Mouse (Mus musculus) lung, embryonic 16.5 days (tissue): ENCODE data around the gene Mr1. TPM values are rescaled to one million over a fixed set of nuclear protein-coding genes. Genes with fewer than 3 reads are reported as not detected.

ENCODE experiments used
- ATAC-seq: fragments of 200-750 bp; cut with Nextera tagmentation; 2 replicates; pipeline ENCODE4 v1.8.0; 2017; ENCODE audit warnings: low read depth, mild to moderate bottlenecking, moderate library complexity
- H3K27ac ChIP-seq: fragments of 300-500 bp; sonication (generic); 2 replicates; pipeline ENCODE4 v1.5.1; 2014; ENCODE audit warnings: mild to moderate bottlenecking, control low read depth, low read length
- H3K27me3 ChIP-seq: fragments of 300-500 bp; sonication (generic); 2 replicates; pipeline ENCODE4 v1.6.1; 2014; ENCODE audit warnings: low read depth, low read length, mixed read lengths; ENCODE audit not compliant: control insufficient read depth, insufficient read depth
- H3K36me3 ChIP-seq: fragments of 300-500 bp; sonication (generic); 2 replicates; pipeline ENCODE4 v1.6.1; 2014; ENCODE audit warnings: low read length; ENCODE audit not compliant: control insufficient read depth, insufficient read depth
- H3K4me1 ChIP-seq: fragments of 300-500 bp; sonication (generic); replicated peaks from 2 replicates; pipeline ENCODE4 v1.6.1; 2014; ENCODE audit warnings: low read length, mixed read lengths; ENCODE audit not compliant: control insufficient read depth, insufficient read depth
- H3K4me2 ChIP-seq: fragments of 300-500 bp; sonication (generic); 2 replicates; pipeline ENCODE4 v1.6.1; 2014; ENCODE audit warnings: low read depth, low read length, control low read depth
- H3K4me3 ChIP-seq: fragments of 300-500 bp; sonication (generic); 2 replicates; pipeline ENCODE4 v1.5.1; 2014; ENCODE audit warnings: mild to moderate bottlenecking, low read length, control low read depth
- H3K9ac ChIP-seq: fragments of 300-500 bp; sonication (generic); 2 replicates; pipeline ENCODE4 v1.6.1; 2014; ENCODE audit warnings: low read length, control low read depth
- H3K9me3 ChIP-seq: fragments of 300-500 bp; sonication (generic); 2 replicates; pipeline ENCODE4 v1.6.1; 2016; ENCODE audit warnings: low read length; ENCODE audit not compliant: control insufficient read depth
- whole genome bisulfite sequencing: fragments of 180-500 bp; shearing (Covaris S2); extraction: QIAGEN DNeasy Blood & Tissue Kit; methylation state at CpG from one replicate; pipeline ENCODE4 v1.1.7; 2014; 5-methylcytosine and 5-hydroxymethylcytosine counted together
- polyA plus RNA-seq: library from polyadenylated mRNA; unstranded; fragments of >200 nt; fragmentation: Nextera tagmentation; extraction: Ambion mirVana; gene quantifications from 2 replicates; pipeline ENCODE4 v1.2.1, GENCODE M21; 2015

Gene Mr1
- polyA plus RNA-seq, 1 experiment from 2014 or later: 14.0 TPM

- H3K4me3 ChIP-seq: peak overlapping the region; percentile 50
- H3K4me1 ChIP-seq: peaks cover 54% of the 10 kb centered on the region
- WGBS: 2% methylated on average over 42 of the region's 77 CpGs
Measured at GRCm38 (mm10) chr1:155083271-155084265, 63.0 kb downstream of the Mr1 start.

GRCm38 (mm10) chr1:155082965-155083268, 63.7 kb downstream of the Mr1 start:
- H3K9me3 ChIP-seq: no peaks in the 10 kb centered on the region
- H3K27ac ChIP-seq: peak overlapping the region; percentile 97
- H3K4me3 ChIP-seq: peak overlapping the region; percentile 45
- ATAC-seq: peak; percentile 42; the same call in 1 of the 2 replicates
- 1% methylated on average over 13 of the region's 18 CpGs for WGBS
- H3K4me1 ChIP-seq: peaks cover 51% of the 10 kb centered on the region
- H3K27me3 ChIP-seq: no peaks in the 10 kb centered on the region
- H3K36me3 ChIP-seq: no peaks in the 10 kb centered on the region
- H3K4me2 ChIP-seq: peak overlapping the region; percentile 74
- peak overlapping the region; percentile 73 for H3K9ac ChIP-seq

More at GRCm38 (mm10) chr1:155083271-155084265, 63.0 kb downstream of the Mr1 start:
- H3K4me2 ChIP-seq: peak overlapping the region; percentile 74
- H3K27me3 ChIP-seq: no peaks in the 10 kb centered on the region
- H3K27ac ChIP-seq: peak overlapping the region; percentile 97
- peak overlapping the region; percentile 80 for H3K9ac ChIP-seq
- no peaks in the 10 kb centered on the region for H3K9me3 ChIP-seq
- H3K36me3 ChIP-seq: no peaks in the 10 kb centered on the region
- peak; percentile 93 for ATAC-seq

DNA sequence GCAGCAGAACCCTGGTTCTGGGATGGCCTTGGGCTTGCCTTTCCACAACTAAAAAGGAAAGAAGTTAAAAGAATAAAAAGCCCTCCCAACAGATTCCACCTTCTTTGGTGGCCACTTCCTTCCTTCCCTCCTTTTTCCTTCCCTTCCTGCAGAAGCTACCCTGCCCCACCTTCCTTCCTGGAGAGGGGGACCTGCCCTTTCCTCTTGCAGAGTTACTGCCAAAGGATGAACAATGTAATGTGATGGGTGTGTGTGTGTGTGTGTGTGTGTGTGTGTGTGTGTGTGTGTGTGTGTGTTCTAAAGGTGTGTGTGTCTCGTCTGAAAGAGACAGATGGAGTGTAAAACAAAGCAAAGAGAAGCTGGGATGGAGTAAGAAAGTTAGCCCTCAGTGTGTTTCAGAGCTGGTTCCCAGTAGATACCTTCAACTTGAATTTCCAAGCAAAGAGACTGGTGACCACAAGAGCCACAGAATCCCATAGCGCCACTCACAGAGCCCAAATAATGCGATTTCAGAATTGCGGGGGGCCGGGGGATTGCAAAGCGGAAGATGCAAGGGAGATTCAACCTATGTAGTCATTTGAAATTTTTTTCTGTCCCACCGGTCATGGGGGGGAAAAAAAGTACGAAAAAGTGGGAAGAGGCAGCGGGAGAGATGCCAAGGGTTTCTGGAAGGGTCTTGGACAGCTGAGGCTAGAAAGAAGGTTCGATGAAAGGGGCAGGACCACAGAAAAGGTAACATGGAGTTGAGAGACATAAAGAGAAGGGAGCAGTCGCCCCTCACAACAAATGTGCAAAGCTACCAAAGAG, 64.3 kb downstream of the Mr1 start:
- H3K4me2 ChIP-seq: peak overlapping the region; percentile 74
- no peaks in the 10 kb centered on the region for H3K27me3 ChIP-seq
- 10% methylated on average over 11 of the region's 11 CpGs for WGBS
- ATAC-seq: no peak
- no peaks in the 10 kb centered on the region for H3K36me3 ChIP-seq
- no peaks in the 10 kb centered on the region for H3K9me3 ChIP-seq
- H3K27ac ChIP-seq: peak overlapping the region; percentile 97
- peaks cover 54% of the 10 kb centered on the region for H3K4me1 ChIP-seq
- peak overlapping the region; percentile 73 for H3K9ac ChIP-seq
- peak overlapping the region; percentile 45 for H3K4me3 ChIP-seq

DNA sequence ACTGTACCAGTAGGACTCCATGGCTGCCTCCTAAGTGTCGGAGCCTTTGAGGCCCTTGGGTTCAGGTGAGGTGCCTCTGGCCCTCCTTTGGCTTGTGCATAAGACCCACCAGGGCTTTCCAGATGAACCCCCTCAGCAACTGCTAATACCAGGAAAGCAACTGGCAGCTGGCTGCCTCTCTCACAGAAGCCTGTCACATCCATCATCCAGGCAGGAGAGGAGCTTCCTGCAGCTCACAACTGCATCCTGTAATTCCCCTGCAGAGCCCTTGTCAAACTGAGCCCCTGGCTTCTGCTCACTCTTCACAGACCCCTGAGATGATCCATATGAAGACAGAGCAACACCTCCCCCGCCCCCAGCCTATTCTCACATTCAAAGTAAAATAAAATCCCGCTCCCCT, 68.9 kb downstream of the Mr1 start:
- H3K27me3 ChIP-seq: no peaks in the 10 kb centered on the region
- WGBS: 69% methylated on average over 3 of the region's 3 CpGs
- ATAC-seq: peak; percentile 36; the same call in 1 of the 2 replicates
- H3K4me1 ChIP-seq: peaks cover 23% of the 10 kb centered on the region
- H3K9ac ChIP-seq: no peak overlapping the region
- H3K36me3 ChIP-seq: no peaks in the 10 kb centered on the region
- no peaks in the 10 kb centered on the region for H3K9me3 ChIP-seq
- no peak overlapping the region for H3K27ac ChIP-seq
- H3K4me2 ChIP-seq: no peak overlapping the region
- H3K4me3 ChIP-seq: no peak overlapping the region

Other genes starting within 250 kb of the Mr1 start
- 4.3 and 4.5 TPM in 2 replicates for gene Ier5, start 47.2 kb downstream of the Mr1 start, polyA plus RNA-seq
- gene Stx6, start 11.9 kb upstream of the Mr1 start, polyA plus RNA-seq: 72.8 and 75.5 TPM in 2 replicates
- gene BC034090, start 97.6 kb upstream of the Mr1 start, polyA plus RNA-seq: 4.4 and 4.8 TPM in 2 replicates